Mouse (Mus musculus): ENCODE measurements around the gene Trem3. TPM values are rescaled to one million over a fixed set of nuclear protein-coding genes. Genes with fewer than 3 reads are reported as not detected.

Trem3 gene
- polyA plus RNA-seq (2014; fragmentation: Illumina TruSeq; extraction: RNeasy Lipid Tissue Mini Kit (QIAGEN cat#74804); ENCODE audit: low read depth, low replicate concordance): not detected

DNA sequence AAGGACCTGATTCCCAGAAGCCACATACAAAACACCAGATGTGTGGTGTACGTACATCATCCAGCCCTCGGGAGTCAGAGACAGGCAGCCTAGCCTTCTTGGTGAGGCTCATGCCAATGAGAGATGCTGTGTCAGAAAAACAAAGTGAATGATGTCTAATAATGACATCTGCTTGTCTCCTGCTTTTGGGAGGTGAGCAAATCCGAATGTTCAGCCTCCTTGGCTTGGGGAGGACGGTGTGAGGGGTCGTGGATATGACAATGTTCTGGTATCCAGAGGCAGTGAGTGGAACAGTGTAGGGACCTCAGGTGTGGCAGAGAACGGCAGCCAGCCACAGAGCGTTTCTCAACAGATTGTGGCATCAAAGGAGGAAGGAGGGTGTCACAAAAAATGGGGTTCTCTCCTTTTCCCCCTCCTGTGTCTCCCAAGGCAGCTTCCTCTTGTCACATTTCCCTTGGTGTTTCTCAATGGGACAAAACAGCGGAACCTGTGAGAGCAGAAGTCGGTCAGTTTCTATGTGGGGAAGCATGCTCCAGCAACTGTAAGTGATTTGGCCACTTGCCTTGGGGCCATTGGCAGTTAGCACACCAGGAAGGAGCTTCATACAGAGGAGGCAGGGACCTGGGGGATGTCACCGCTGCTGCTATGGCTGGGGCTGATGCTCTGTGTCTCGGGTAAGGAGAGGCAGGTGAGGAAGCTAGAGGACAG lies at the start of gene Trem3:
Gene Trem3, plus strand, starts transcription at position 557 of the 708 bp plus-strand sequence.

GRCm38 (mm10) chr17:48232518-48232917 lies 15.1 kb upstream of the Trem3 start, which contains the start of gene Trem1:
TSS of gene Trem1 (plus strand) at chr17:48232768.

GRCm38 (mm10) chr17:48263741-48264362 lies 16.3 kb downstream of the Trem3 start, which contains the start of gene Treml4:
TSS of gene Treml4 (plus strand) at chr17:48264295.

GRCm38 (mm10) chr17:48299203-48299602 lies 51.6 kb downstream of the Trem3 start, which contains the start of gene Treml2:
TSS of gene Treml2 (plus strand) at chr17:48299498.

Other genes with a start within 250 kb of the Trem3 start
- not detected for gene 1700122O11Rik, start 209.5 kb upstream of the Trem3 start, polyA plus RNA-seq (2014; fragmentation: Illumina TruSeq; extraction: RNeasy Lipid Tissue Mini Kit (QIAGEN cat#74804); ENCODE audit: low read depth, low replicate concordance)
- not detected for gene 1700067P10Rik, start 158.5 kb upstream of the Trem3 start, polyA plus RNA-seq (2014; fragmentation: Illumina TruSeq; extraction: RNeasy Lipid Tissue Mini Kit (QIAGEN cat#74804); ENCODE audit: low read depth, low replicate concordance)
- gene 9830107B12Rik, start 101.5 kb upstream of the Trem3 start, polyA plus RNA-seq (2014; fragmentation: Illumina TruSeq; extraction: RNeasy Lipid Tissue Mini Kit (QIAGEN cat#74804); ENCODE audit: low read depth, low replicate concordance): not detected
- not detected for gene A530064D06Rik, start 80.5 kb upstream of the Trem3 start, polyA plus RNA-seq (2014; fragmentation: Illumina TruSeq; extraction: RNeasy Lipid Tissue Mini Kit (QIAGEN cat#74804); ENCODE audit: low read depth, low replicate concordance)
- gene Trem1, start 15.0 kb upstream of the Trem3 start, polyA plus RNA-seq (2014; fragmentation: Illumina TruSeq; extraction: RNeasy Lipid Tissue Mini Kit (QIAGEN cat#74804); ENCODE audit: low read depth, low replicate concordance): 0.52 TPM
- gene Treml4, start 16.5 kb downstream of the Trem3 start, polyA plus RNA-seq (2014; fragmentation: Illumina TruSeq; extraction: RNeasy Lipid Tissue Mini Kit (QIAGEN cat#74804); ENCODE audit: low read depth, low replicate concordance): not detected
- gene Treml2, start 51.7 kb downstream of the Trem3 start, polyA plus RNA-seq (2014; fragmentation: Illumina TruSeq; extraction: RNeasy Lipid Tissue Mini Kit (QIAGEN cat#74804); ENCODE audit: low read depth, low replicate concordance): 0.29 TPM
- gene B430306N03Rik, start 68.4 kb downstream of the Trem3 start, polyA plus RNA-seq (2014; fragmentation: Illumina TruSeq; extraction: RNeasy Lipid Tissue Mini Kit (QIAGEN cat#74804); ENCODE audit: low read depth, low replicate concordance): not detected
- gene Trem2, start 98.6 kb downstream of the Trem3 start, polyA plus RNA-seq (2014; fragmentation: Illumina TruSeq; extraction: RNeasy Lipid Tissue Mini Kit (QIAGEN cat#74804); ENCODE audit: low read depth, low replicate concordance): not detected
- not detected for gene Treml1, start 112.1 kb downstream of the Trem3 start, polyA plus RNA-seq (2014; fragmentation: Illumina TruSeq; extraction: RNeasy Lipid Tissue Mini Kit (QIAGEN cat#74804); ENCODE audit: low read depth, low replicate concordance)
- gene Nfya, start 162.1 kb downstream of the Trem3 start, polyA plus RNA-seq (2014; fragmentation: Illumina TruSeq; extraction: RNeasy Lipid Tissue Mini Kit (QIAGEN cat#74804); ENCODE audit: low read depth, low replicate concordance): 21.8 TPM
- gene Oard1, start 162.2 kb downstream of the Trem3 start, polyA plus RNA-seq (2014; fragmentation: Illumina TruSeq; extraction: RNeasy Lipid Tissue Mini Kit (QIAGEN cat#74804); ENCODE audit: low read depth, low replicate concordance): 44.0 TPM
- 2.6 TPM for gene Apobec2, start 185.2 kb downstream of the Trem3 start, polyA plus RNA-seq (2014; fragmentation: Illumina TruSeq; extraction: RNeasy Lipid Tissue Mini Kit (QIAGEN cat#74804); ENCODE audit: low read depth, low replicate concordance)
- gene Tspo2, start 203.7 kb downstream of the Trem3 start, polyA plus RNA-seq (2014; fragmentation: Illumina TruSeq; extraction: RNeasy Lipid Tissue Mini Kit (QIAGEN cat#74804); ENCODE audit: low read depth, low replicate concordance): not detected
- not detected for gene Unc5cl, start 207.1 kb downstream of the Trem3 start, polyA plus RNA-seq (2014; fragmentation: Illumina TruSeq; extraction: RNeasy Lipid Tissue Mini Kit (QIAGEN cat#74804); ENCODE audit: low read depth, low replicate concordance)